In genomic region chr13:13590048-13591011, GRCm38 (mm10) we compare ENCODE assay signal across 8 mouse cellular contexts. TPM values are rescaled to one million over a fixed set of nuclear protein-coding genes. Genes with fewer than 3 reads are reported as not detected.
DNase-seq lines count a peak whose midpoint lies in the region; ATAC-seq and TF ChIP-seq lines count a peak whose summit lies in the region.

TSS of gene Lyst (plus strand) at chr13:13590397.

- no peak within 1 kb of the TSS for H3K27ac ChIP-seq in ES-Bruce4 (ENCODE audit: insufficient read depth, low read length)
- H3K27ac ChIP-seq in forebrain, embryonic 14.5 days (ENCODE audit: low read depth, low read length): peak within 1 kb of the TSS; percentile 72; the same call in 1 of the 2 replicates

- no peaks in the 10 kb centered on the region for H3K4me1 ChIP-seq in ES-Bruce4 (ENCODE audit: control insufficient read depth, insufficient read depth, low read length)
- H3K4me1 ChIP-seq in forebrain, embryonic 14.5 days (ENCODE audit: control insufficient read depth, insufficient read depth, low read length): no peaks in the 10 kb centered on the region
- H3K4me1 ChIP-seq in lung, adult 2 months (ENCODE audit: control insufficient read depth, insufficient read depth, low read length): peaks cover 3% of the 10 kb centered on the region; the same call in 1 of the 2 replicates

- under 1% methylated on average over 78 of the region's 88 CpGs for WGBS in forebrain, embryonic 14.5 days
- under 1% methylated on average over 87 of the region's 88 CpGs for WGBS in lung, adult 2 months

- TF ChIP-seq CTCF in ES-Bruce4 (IDR thresholded peaks at IDR 0.05; ENCODE audit: low read depth, low read length): no peak
- TF ChIP-seq CTCF in lung, adult 2 months (IDR thresholded peaks at IDR 0.05; ENCODE audit: insufficient read depth, low read length): no peak

- H3K9me3 ChIP-seq in ES-Bruce4 (replicated peaks; ENCODE audit: control insufficient read depth, insufficient read depth, low read length, poor library complexity, severe bottlenecking): no peaks in the 10 kb centered on the region
- no peaks in the 10 kb centered on the region for H3K9me3 ChIP-seq in forebrain, embryonic 14.5 days (replicated peaks; ENCODE audit: control insufficient read depth, low read length)

- peak within 1 kb of the TSS; percentile 55 for H3K9ac ChIP-seq in ES-Bruce4 (ENCODE audit: low read depth, poor library complexity, severe bottlenecking)
- H3K9ac ChIP-seq in forebrain, embryonic 14.5 days (ENCODE audit: low read length): peak within 1 kb of the TSS; percentile 81

- intact Hi-C loops in heart, postnatal 25 days (cut with DNase I): loop anchor here (5.0 kb wide), 1 partner anchor 73 kb away; no protein-coding TSS in a partner anchor

- no peak for TF ChIP-seq POLR2A in ES-Bruce4 (IDR thresholded peaks at IDR 0.05; ENCODE audit: insufficient read depth, low read length)
- TF ChIP-seq POLR2A in lung, adult 2 months (IDR thresholded peaks at IDR 0.05; ENCODE audit: borderline replicate concordance, extremely low read depth, low read depth, low read length): peak; percentile 72; the same call in 1 of the 2 replicates

- H3K27me3 ChIP-seq in ES-Bruce4 (ENCODE audit: control insufficient read depth, insufficient read depth, low read length, poor library complexity, severe bottlenecking): no peaks in the 10 kb centered on the region
- no peaks in the 10 kb centered on the region for H3K27me3 ChIP-seq in forebrain, embryonic 14.5 days (replicated peaks; ENCODE audit: control insufficient read depth, insufficient read depth, low read length)

- peak; percentile 97 for ATAC-seq in cerebellum, adult (ENCODE audit: insufficient number of reproducible peaks, low FRiP score, low TSS enrichment)
- peak; percentile 99 for ATAC-seq in forebrain, embryonic 14.5 days
- ATAC-seq in neutrophil, adult 5-6 weeks (ENCODE audit: extremely low read depth, insufficient number of reproducible peaks, low FRiP score, poor library complexity, severe bottlenecking): peak; percentile 100

- peak within 1 kb of the TSS; percentile 82 for H3K4me2 ChIP-seq in forebrain, embryonic 14.5 days (ENCODE audit: low read length)

- no peaks in the 10 kb centered on the region for H3K36me3 ChIP-seq in ES-Bruce4 (ENCODE audit: control insufficient read depth, insufficient read depth, low read length, poor library complexity, severe bottlenecking)
- H3K36me3 ChIP-seq in forebrain, embryonic 14.5 days (ENCODE audit: control insufficient read depth, insufficient read depth, low read length): no peaks in the 10 kb centered on the region

- no peak for TF ChIP-seq EP300 in ES-Bruce4 (IDR thresholded peaks at IDR 0.05; ENCODE audit: insufficient read depth, low read depth, low read length)

- DNase-seq in forebrain, embryonic 14.5 days (ENCODE audit: low spot score): peak; percentile 98
- DNase-seq in heart, postnatal 25 days (ENCODE audit: low spot score): peak; percentile 97
- DNase-seq in layer of hippocampus, adult 18-20 months (ENCODE audit: low spot score in 2 of 2): peak; percentile 98 to 99
- DNase-seq in lung, adult 2 months: peak; percentile 98
- peak; percentile 98 to 99 for DNase-seq in thymus, adult 18-20 months

- H3K4me3 ChIP-seq in ES-Bruce4 (ENCODE audit: low read depth, low read length): peak within 1 kb of the TSS; percentile 70
- peak within 1 kb of the TSS; percentile 77 for H3K4me3 ChIP-seq in forebrain, embryonic 14.5 days (ENCODE audit: low read depth, low read length)
- peak within 1 kb of the TSS; percentile 68 for H3K4me3 ChIP-seq in lung, adult 2 months (replicated peaks; ENCODE audit: extremely low read depth, low read depth, low read length)

RNA-seq across cellular contexts. Expression of gene Lyst, which starts in this region (rescaled TPM):
- 8.2 and 9.8 TPM in 2 replicates for polyA plus RNA-seq in ES-Bruce4 (2011; ENCODE audit: insufficient read depth, insufficient read length, low read depth, missing spikeins)
- polyA plus RNA-seq in forebrain, embryonic 14.5 days (2014; fragmentation: Nextera tagmentation; extraction: Ambion mirVana): 2.8 and 5.1 TPM in 2 replicates
- total RNA-seq in heart, postnatal 25 days (2021): 10 to 100 TPM in 1 of 2 experiments, 1 to 10 TPM in 1; 8.3 to 12.0 TPM
- total RNA-seq in layer of hippocampus, adult 18-20 months (2021): 10 to 100 TPM; 75.2 to 86.9 TPM
- polyA plus RNA-seq in lung, adult 2 months (2012; rRNA removed): 4.7 and 7.2 TPM in 2 replicates
- 445 and 463 TPM in 2 replicates for total RNA-seq in neutrophil, adult 5-6 weeks (2017)

Comparison
In these comparisons a context has a peak if more than half of its experiments do, and no peak if none do; other contexts are left out.
1. RNA of gene Lyst (total RNA-seq): 445 to 463 TPM in neutrophil, adult 5-6 weeks and 75.2 to 86.9 TPM in layer of hippocampus, adult 18-20 months; 8.3 to 12.0 TPM in heart, postnatal 25 days; every median in the first group is over 4 times any median in the second.
2. Peak in every context shown above with its lines, with median percentiles within 50 percentile points of each other: H3K4me3 ChIP-seq, ATAC-seq and DNase-seq.